Mouse (Mus musculus) CD4-positive helper T cell, adult 2 months (primary cell): ENCODE measurements around the gene Il17ra.
A peak's percentile ranks its signal among the peaks of the same experiment; 100 is the strongest.

Source experiments
- DNase-seq: peaks from one replicate; pipeline ENCODE4 v3.0.0-alpha.2; 2012; ENCODE audit warnings: low read depth, missing footprints, low spot score

The Il17ra gene

GRCm38 (mm10) chr6:120463086-120463871 is at the start of gene Il17ra:
Gene Il17ra, plus strand, starts transcription at chr6:120463247.
- peak; percentile 89 for DNase-seq

GRCm38 (mm10) chr6:120438161-120438560 is 24.9 kb upstream of the Il17ra start:
- no peak for DNase-seq

GRCm38 (mm10) chr6:120442171-120442749 is 20.8 kb upstream of the Il17ra start:
- no peak for DNase-seq

GRCm38 (mm10) chr6:120443363-120444355 is 19.4 kb upstream of the Il17ra start:
- DNase-seq = no peak

GRCm38 (mm10) chr6:120450208-120450607 is 12.8 kb upstream of the Il17ra start:
- DNase-seq = no peak

GRCm38 (mm10) chr6:120452384-120453102 is 10.5 kb upstream of the Il17ra start:
- DNase-seq = no peak

- DNase-seq = peak; percentile 64
Measured at GRCm38 (mm10) chr6:120453103-120453445, 10.0 kb upstream of the Il17ra start.

- no peak for DNase-seq
Measured at GRCm38 (mm10) chr6:120453556-120453955, 9.5 kb upstream of the Il17ra start.

GRCm38 (mm10) chr6:120454627-120455077 is 8.4 kb upstream of the Il17ra start:
- peak; percentile 56 for DNase-seq

- DNase-seq = peak; percentile 48
Measured at GRCm38 (mm10) chr6:120457074-120457473, 6.0 kb upstream of the Il17ra start.

GRCm38 (mm10) chr6:120457751-120458150 is 5.3 kb upstream of the Il17ra start:
- DNase-seq = no peak

- DNase-seq = no peak
Measured at GRCm38 (mm10) chr6:120461217-120461616, 1.8 kb upstream of the Il17ra start.

GRCm38 (mm10) chr6:120462251-120462650 is 796 bp upstream of the Il17ra start:
- DNase-seq = no peak

GRCm38 (mm10) chr6:120463884-120464283 is 837 bp downstream of the Il17ra start:
- peak; percentile 78 for DNase-seq

GRCm38 (mm10) chr6:120464406-120464939 is 1.4 kb downstream of the Il17ra start:
- no peak for DNase-seq

GRCm38 (mm10) chr6:120465393-120465792 is 2.3 kb downstream of the Il17ra start:
- no peak for DNase-seq

GRCm38 (mm10) chr6:120466609-120467329 is 3.7 kb downstream of the Il17ra start:
- peak; percentile 89 for DNase-seq

GRCm38 (mm10) chr6:120468259-120468658 is 5.2 kb downstream of the Il17ra start:
- DNase-seq = no peak

- no peak for DNase-seq
Measured at GRCm38 (mm10) chr6:120469268-120469667, 6.2 kb downstream of the Il17ra start.

GRCm38 (mm10) chr6:120469770-120470169 is 6.7 kb downstream of the Il17ra start:
- no peak for DNase-seq
